Mouse (Mus musculus) left cerebral cortex, adult 2 months (tissue): ENCODE measurements around the gene Stard7. TPM values are rescaled to one million over a fixed set of nuclear protein-coding genes. Genes with fewer than 3 reads are reported as not detected.

Experiments used
- DNase-seq, 2 experiments: peaks; one replicate each; pipeline ENCODE4 v3.0.0; 2021 to 2022; ENCODE audit warnings: low spot score in 2 of 2, mixed read lengths in 1 of 2; ENCODE audit errors: extremely low spot score in 1 of 2
- H3K27ac ChIP-seq: fragments of 200-600 bp; 2 replicates; pipeline ENCODE4 v1.8.1; 2022
- H3K4me3 ChIP-seq: fragments of 200-600 bp; 2 replicates; pipeline ENCODE4 v1.8.1; 2022
- CTCF ChIP-seq: fragments of 200-600 bp; IDR thresholded peaks from 2 replicates; pipeline ENCODE4 v1.8.1; 2022; ENCODE audit warnings: antibody characterized with exemption, mild to moderate bottlenecking, moderate library complexity
- intact Hi-C: fragments of 180-260 bp; cut with DNase I; formaldehyde crosslinking; loops from one replicate; pipeline ENCODE4 v1.15.1; 2025
- total RNA-seq, 2 experiments: library from RNA; stranded (reverse); gene quantifications; 2 replicates each; pipeline ENCODE4 v1.2.3; 2021

The Stard7 gene
- total RNA-seq, 2 experiments from 2014 or later: 98.6 to 114 TPM

- intact Hi-C loops: no loop called here
- DNase-seq: no peak
- H3K27ac ChIP-seq: no peak overlapping the region
- no peak; the same call in 1 of the 2 replicates for TF ChIP-seq CTCF
- no peak overlapping the region for H3K4me3 ChIP-seq
These were observed 41.2 kb downstream of the Stard7 start for GRCm38 (mm10) chr2:127311193-127311592.

- intact Hi-C loops: no loop called here
- no peak for TF ChIP-seq CTCF
- no peak for DNase-seq
- H3K27ac ChIP-seq: no peak overlapping the region
- no peak overlapping the region for H3K4me3 ChIP-seq
These were observed 42.8 kb downstream of the Stard7 start for GRCm38 (mm10) chr2:127312801-127313200.

- no peak for DNase-seq
- TF ChIP-seq CTCF: peak; percentile 12
- no peak overlapping the region for H3K4me3 ChIP-seq
- intact Hi-C loops: no loop called here
- no peak overlapping the region for H3K27ac ChIP-seq
These were observed 43.9 kb downstream of the Stard7 start for GRCm38 (mm10) chr2:127313878-127314277.

- no peak for TF ChIP-seq CTCF
- no peak for DNase-seq
- H3K4me3 ChIP-seq: no peak overlapping the region
- intact Hi-C loops: no loop called here
- H3K27ac ChIP-seq: no peak overlapping the region
These were observed 44.6 kb downstream of the Stard7 start for GRCm38 (mm10) chr2:127314467-127315154.

GRCm38 (mm10) chr2:127315155-127315470 lies 45.1 kb downstream of the Stard7 start:
- Histone ChIP-seq H3K4me3 (no peak overlapping the region), H3K27ac (no peak overlapping the region)
- no peak for TF ChIP-seq CTCF
- intact Hi-C loops: no loop called here
- no peak for DNase-seq

GRCm38 (mm10) chr2:127316431-127316830 lies 46.4 kb downstream of the Stard7 start:
- no peak overlapping the region for H3K4me3 ChIP-seq
- intact Hi-C loops: no loop called here
- DNase-seq: no peak
- no peak for TF ChIP-seq CTCF
- H3K27ac ChIP-seq: no peak overlapping the region

- H3K27ac ChIP-seq: no peak overlapping the region
- no peak for TF ChIP-seq CTCF
- DNase-seq: no peak
- H3K4me3 ChIP-seq: no peak overlapping the region
- intact Hi-C loops: no loop called here
These were observed 48.1 kb downstream of the Stard7 start for GRCm38 (mm10) chr2:127318136-127318535.

- intact Hi-C loops: no loop called here
- no peak overlapping the region for H3K27ac ChIP-seq
- no peak overlapping the region for H3K4me3 ChIP-seq
- TF ChIP-seq CTCF: no peak
- no peak for DNase-seq
These were observed 49.1 kb downstream of the Stard7 start for GRCm38 (mm10) chr2:127319071-127319470.

GRCm38 (mm10) chr2:127322671-127323285 lies 52.8 kb downstream of the Stard7 start:
- H3K27ac ChIP-seq: no peak overlapping the region
- no peak overlapping the region for H3K4me3 ChIP-seq
- TF ChIP-seq CTCF: no peak
- DNase-seq: no peak
- intact Hi-C loops: no loop called here

- Histone ChIP-seq H3K4me3 (no peak overlapping the region), H3K27ac (no peak overlapping the region)
- no peak for DNase-seq
- no peak for TF ChIP-seq CTCF
- intact Hi-C loops: no loop called here
These were observed 53.6 kb downstream of the Stard7 start for GRCm38 (mm10) chr2:127323667-127324066.

GRCm38 (mm10) chr2:127324456-127324855 lies 54.4 kb downstream of the Stard7 start:
- TF ChIP-seq CTCF: no peak
- H3K27ac ChIP-seq: no peak overlapping the region
- no peak overlapping the region for H3K4me3 ChIP-seq
- no peak for DNase-seq
- intact Hi-C loops: no loop called here

GRCm38 (mm10) chr2:127328090-127328851 lies 58.3 kb downstream of the Stard7 start:
- Histone ChIP-seq H3K4me3 (no peak overlapping the region), H3K27ac (no peak overlapping the region)
- DNase-seq: no peak
- no peak for TF ChIP-seq CTCF
- intact Hi-C loops: no loop called here
